Mouse (Mus musculus): ENCODE results near the gene Hs6st1. TPM values are rescaled to one million over a fixed set of nuclear protein-coding genes. Genes with fewer than 3 reads are reported as not detected.

Hs6st1 gene
- polyA plus RNA-seq, 1 experiment from 2014 or later: 12.8 TPM

- Histone ChIP-seq H3K4me1 (ENCODE audit: insufficient read depth) (no peaks in the 10 kb centered on the region), H3K27me3 (ENCODE audit: insufficient read depth, low read length) (no peaks in the 10 kb centered on the region; the same call in 1 of the 2 replicates), H3K9me3 (ENCODE audit: low read length) (no peaks in the 10 kb centered on the region), H3K27ac (ENCODE audit: low read depth) (no peak overlapping the region), H3K4me3 (ENCODE audit: low read depth, low read length) (no peak overlapping the region), H3K36me3 (replicated peaks; ENCODE audit: insufficient read depth, low read length) (no peaks in the 10 kb centered on the region), H3K4me2 (ENCODE audit: low read depth, low read length) (no peak overlapping the region), H3K9ac (replicated peaks) (no peak overlapping the region)
- no peak for ATAC-seq
- no peak for DNase-seq
- WGBS (ENCODE audit: insufficient replicate concordance): 57% methylated on average over 8 of the region's 8 CpGs
- TF ChIP-seq CTCF (IDR thresholded peaks at IDR 0.05; ENCODE audit: low read depth) (no peak), EP300 (IDR thresholded peaks at IDR 0.05; ENCODE audit: low read depth) (no peak)
These were observed 45.5 kb downstream of the Hs6st1 start for GRCm38 (mm10) chr1:36113670-36114069.

DNA sequence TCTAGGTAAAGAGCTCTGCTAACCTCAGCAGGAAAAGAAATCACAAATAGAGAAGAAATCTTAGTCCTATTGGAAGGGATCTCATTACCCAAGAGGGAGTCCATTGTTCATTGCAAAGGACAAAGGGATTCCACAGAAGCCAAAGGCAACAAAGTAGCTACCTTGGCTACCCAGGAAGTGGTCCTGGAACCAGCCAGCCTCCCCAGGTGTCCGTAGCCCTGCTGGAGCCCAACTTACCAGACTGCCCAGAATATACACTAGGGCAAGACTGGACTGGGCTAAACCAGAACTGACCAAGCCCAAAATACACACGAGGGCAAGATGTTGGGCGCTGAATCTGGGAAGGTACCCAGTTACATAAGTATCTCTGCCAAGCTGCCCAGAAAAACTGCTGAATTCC is 46.6 kb downstream of the Hs6st1 start:
- H3K4me3 ChIP-seq (ENCODE audit: low read depth, low read length): no peak overlapping the region
- TF ChIP-seq CTCF (IDR thresholded peaks at IDR 0.05; ENCODE audit: low read depth): no peak
- no peak for TF ChIP-seq EP300 (IDR thresholded peaks at IDR 0.05; ENCODE audit: low read depth)

GRCm38 (mm10) chr1:36116488-36116887 is 48.3 kb downstream of the Hs6st1 start:
- Histone ChIP-seq H3K27ac (ENCODE audit: low read depth) (no peak overlapping the region), H3K36me3 (replicated peaks; ENCODE audit: insufficient read depth, low read length) (no peaks in the 10 kb centered on the region), H3K27me3 (ENCODE audit: insufficient read depth, low read length) (no peaks in the 10 kb centered on the region; the same call in 1 of the 2 replicates), H3K4me1 (ENCODE audit: insufficient read depth) (no peaks in the 10 kb centered on the region), H3K9ac (replicated peaks) (no peak overlapping the region), H3K4me2 (ENCODE audit: low read depth, low read length) (no peak overlapping the region), H3K4me3 (ENCODE audit: low read depth, low read length) (no peak overlapping the region), H3K9me3 (ENCODE audit: low read length) (no peaks in the 10 kb centered on the region)
- WGBS (ENCODE audit: insufficient replicate concordance): 58% methylated on average over 5 of the region's 5 CpGs
- no peak for ATAC-seq
- TF ChIP-seq CTCF (IDR thresholded peaks at IDR 0.05; ENCODE audit: low read depth) (no peak), EP300 (IDR thresholded peaks at IDR 0.05; ENCODE audit: low read depth) (no peak)
- DNase-seq: no peak

More for the DNA sequence above, 46.6 kb downstream of the Hs6st1 start:
- ATAC-seq (no peak), DNase-seq (no peak)
- Histone ChIP-seq H3K27me3 (ENCODE audit: insufficient read depth, low read length) (no peaks in the 10 kb centered on the region; the same call in 1 of the 2 replicates), H3K27ac (ENCODE audit: low read depth) (no peak overlapping the region), H3K4me2 (ENCODE audit: low read depth, low read length) (no peak overlapping the region), H3K9me3 (ENCODE audit: low read length) (no peaks in the 10 kb centered on the region), H3K4me1 (ENCODE audit: insufficient read depth) (no peaks in the 10 kb centered on the region), H3K9ac (replicated peaks) (no peak overlapping the region), H3K36me3 (replicated peaks; ENCODE audit: insufficient read depth, low read length) (no peaks in the 10 kb centered on the region)
- 76% methylated on average over 3 of the region's 3 CpGs for WGBS (ENCODE audit: insufficient replicate concordance)

DNA sequence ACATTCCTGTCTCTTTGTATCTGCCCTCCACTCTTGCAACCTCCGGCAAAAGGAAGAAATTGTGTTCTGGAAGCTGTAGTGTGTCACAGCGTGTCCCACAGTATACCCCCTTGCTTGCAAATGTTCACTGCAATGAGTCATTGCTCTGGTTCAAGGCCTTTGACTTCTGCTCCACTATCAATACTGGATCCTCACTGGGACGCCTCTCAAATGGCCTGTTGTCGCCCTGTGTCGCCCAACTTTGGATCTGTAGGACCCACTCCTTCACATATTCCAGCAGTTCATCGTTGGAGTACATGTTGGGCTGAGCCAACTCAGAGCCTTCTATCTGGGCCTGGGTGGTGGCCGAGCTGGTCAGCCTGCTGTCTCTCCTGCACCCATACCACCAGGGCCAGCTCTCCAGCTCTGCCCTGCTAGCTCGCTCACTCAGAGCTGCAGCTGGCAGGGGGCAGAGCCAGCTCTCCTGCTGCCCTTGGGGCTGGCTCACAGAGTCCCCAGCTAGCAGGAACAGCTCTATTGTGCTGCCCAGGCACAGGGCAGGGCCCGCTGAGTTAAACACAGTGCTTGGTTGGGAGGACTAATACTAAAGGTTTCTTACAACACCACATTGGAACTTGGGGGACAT is 50.0 kb downstream of the Hs6st1 start:
- Histone ChIP-seq H3K27ac (ENCODE audit: low read depth) (no peak overlapping the region), H3K9me3 (ENCODE audit: low read length) (no peaks in the 10 kb centered on the region), H3K27me3 (ENCODE audit: insufficient read depth, low read length) (no peaks in the 10 kb centered on the region; the same call in 1 of the 2 replicates), H3K4me3 (ENCODE audit: low read depth, low read length) (no peak overlapping the region), H3K4me2 (ENCODE audit: low read depth, low read length) (no peak overlapping the region), H3K4me1 (ENCODE audit: insufficient read depth) (no peaks in the 10 kb centered on the region), H3K9ac (replicated peaks) (no peak overlapping the region), H3K36me3 (replicated peaks; ENCODE audit: insufficient read depth, low read length) (no peaks in the 10 kb centered on the region)
- no peak for ATAC-seq
- DNase-seq: no peak
- 72% methylated on average over 9 of the region's 9 CpGs for WGBS (ENCODE audit: insufficient replicate concordance)
- TF ChIP-seq CTCF (IDR thresholded peaks at IDR 0.05; ENCODE audit: low read depth): no peak
- no peak for TF ChIP-seq EP300 (IDR thresholded peaks at IDR 0.05; ENCODE audit: low read depth)

GRCm38 (mm10) chr1:36118958-36119357 is 50.8 kb downstream of the Hs6st1 start:
- H3K4me2 ChIP-seq (ENCODE audit: low read depth, low read length): no peak overlapping the region
- WGBS (ENCODE audit: insufficient replicate concordance): 88% methylated on average over 3 of the region's 3 CpGs
- H3K9me3 ChIP-seq (ENCODE audit: low read length): no peaks in the 10 kb centered on the region
- no peak for TF ChIP-seq EP300 (IDR thresholded peaks at IDR 0.05; ENCODE audit: low read depth)
- TF ChIP-seq CTCF (IDR thresholded peaks at IDR 0.05; ENCODE audit: low read depth): no peak
- no peaks in the 10 kb centered on the region for H3K36me3 ChIP-seq (replicated peaks; ENCODE audit: insufficient read depth, low read length)
- ATAC-seq (no peak), DNase-seq (no peak)
- no peak overlapping the region for H3K4me3 ChIP-seq (ENCODE audit: low read depth, low read length)
- no peaks in the 10 kb centered on the region for H3K4me1 ChIP-seq (ENCODE audit: insufficient read depth)
- no peak overlapping the region for H3K9ac ChIP-seq (replicated peaks)
- H3K27ac ChIP-seq (ENCODE audit: low read depth): no peak overlapping the region
- H3K27me3 ChIP-seq (ENCODE audit: insufficient read depth, low read length): no peaks in the 10 kb centered on the region; the same call in 1 of the 2 replicates

GRCm38 (mm10) chr1:36119426-36119825 is 51.2 kb downstream of the Hs6st1 start:
- 78% methylated on average over 4 of the region's 4 CpGs for WGBS (ENCODE audit: insufficient replicate concordance)
- no peak overlapping the region for H3K9ac ChIP-seq (replicated peaks)
- no peak for ATAC-seq

More at GRCm38 (mm10) chr1:36119426-36119825, 51.2 kb downstream of the Hs6st1 start:
- H3K9me3 ChIP-seq (ENCODE audit: low read length): no peaks in the 10 kb centered on the region
- no peaks in the 10 kb centered on the region for H3K36me3 ChIP-seq (replicated peaks; ENCODE audit: insufficient read depth, low read length)
- no peak for DNase-seq
- H3K4me1 ChIP-seq (ENCODE audit: insufficient read depth): no peaks in the 10 kb centered on the region
- no peak overlapping the region for H3K4me3 ChIP-seq (ENCODE audit: low read depth, low read length)
- no peak overlapping the region for H3K27ac ChIP-seq (ENCODE audit: low read depth)
- H3K27me3 ChIP-seq (ENCODE audit: insufficient read depth, low read length): no peaks in the 10 kb centered on the region; the same call in 1 of the 2 replicates
- no peak overlapping the region for H3K4me2 ChIP-seq (ENCODE audit: low read depth, low read length)
- TF ChIP-seq EP300 (IDR thresholded peaks at IDR 0.05; ENCODE audit: low read depth) (no peak), CTCF (IDR thresholded peaks at IDR 0.05; ENCODE audit: low read depth) (no peak)

Measured in liver, postnatal 0 days (tissue).